Mouse (Mus musculus) ES-E14 (cell line): ENCODE results near the gene Mpg.

Experiments
- CHD2 ChIP-seq: IDR thresholded peaks from 2 replicates; pipeline ENCODE4 v1.6.1; 2014; ENCODE audit warnings: mild to moderate bottlenecking, low read depth, low read length, inconsistent platforms
- HCFC1 ChIP-seq: IDR thresholded peaks from 2 replicates; pipeline ENCODE4 v1.6.1; 2012; ENCODE audit warnings: low read length, inconsistent platforms, borderline replicate concordance; ENCODE audit not compliant: insufficient read depth
- MAFK ChIP-seq: IDR thresholded peaks from 2 replicates; pipeline ENCODE4 v1.6.1; 2014; ENCODE audit warnings: mild to moderate bottlenecking, low read depth, low read length, inconsistent platforms; ENCODE audit not compliant: insufficient read depth
- ZNF384 ChIP-seq: IDR thresholded peaks from 2 replicates; pipeline ENCODE4 v1.6.1; 2012; ENCODE audit warnings: low read depth, low read length, inconsistent platforms

DNA sequence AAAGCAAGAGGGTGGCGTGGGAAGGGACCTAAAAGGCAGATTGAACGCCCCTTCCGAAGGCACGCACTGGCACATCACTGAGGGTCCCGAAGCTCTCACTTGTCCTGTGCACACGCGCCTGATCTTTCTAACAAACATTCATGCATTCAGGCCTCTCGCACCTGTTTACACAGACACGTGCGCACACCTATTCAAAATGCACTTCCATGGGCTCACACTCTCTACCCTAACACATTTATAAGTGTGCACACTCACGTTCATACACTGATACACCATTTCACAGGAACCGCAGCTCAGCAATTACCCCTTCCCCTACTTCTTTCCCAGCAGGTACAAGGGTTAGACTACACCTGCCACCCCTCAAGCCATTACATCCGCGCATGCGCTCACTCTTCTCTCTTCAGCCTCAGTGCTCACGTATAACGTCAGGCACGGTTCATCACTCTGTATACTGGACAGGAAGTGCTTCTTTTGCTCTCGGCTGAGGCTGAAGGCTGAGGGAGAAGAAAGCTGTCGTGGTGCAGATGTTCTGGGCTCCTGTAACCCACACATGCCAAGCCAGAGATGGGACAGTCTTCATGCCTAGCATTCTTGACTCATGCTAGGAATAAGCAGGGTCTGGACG lies 3.6 kb upstream of the Mpg start:
- TF ChIP-seq HCFC1 = no peak
- no peak for TF ChIP-seq ZNF384
- TF ChIP-seq CHD2 = no peak
- TF ChIP-seq MAFK = no peak
